Mouse (Mus musculus): ENCODE data around the gene Rnase13.

Rnase13 gene

GRCm38 (mm10) chr14:51913062-51913959, 9.3 kb downstream of the Rnase13 start:
- DNase-seq: peak; percentile 71 to 72

DNA sequence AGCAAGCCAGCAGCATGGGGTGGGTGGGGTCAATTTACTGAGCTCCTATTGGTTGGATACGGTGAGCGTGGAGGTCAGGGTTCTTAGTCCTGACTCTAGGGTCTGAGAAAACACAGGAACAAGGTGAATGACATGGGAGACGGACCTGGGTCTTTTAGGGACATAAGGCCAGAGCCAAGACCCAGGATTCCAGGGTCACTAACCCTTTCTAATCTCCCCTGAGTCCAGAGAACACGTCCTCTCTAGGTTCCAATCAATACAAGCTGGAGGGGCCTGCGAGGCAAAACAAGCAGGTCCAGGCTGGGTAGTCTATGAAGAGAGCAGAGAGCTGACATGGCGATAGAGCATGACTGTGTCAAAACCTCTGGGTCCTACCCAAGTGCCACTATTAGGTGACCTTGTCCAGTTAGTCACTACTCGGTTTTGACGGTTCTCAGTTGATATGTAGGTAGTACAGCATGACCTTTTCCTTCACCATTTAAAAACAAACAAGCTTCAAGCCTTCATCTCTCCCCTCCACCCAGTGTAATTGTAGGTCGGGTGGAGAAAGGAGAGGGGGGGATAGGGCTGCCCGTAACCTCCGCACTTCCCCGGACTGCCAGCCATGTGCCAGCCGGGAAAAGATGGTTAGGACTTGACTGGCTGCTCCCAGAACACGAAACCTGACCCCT, 10.0 kb downstream of the Rnase13 start:
- DNase-seq: peak in 1 of 2 experiments; percentile 9

GRCm38 (mm10) chr14:51911301-51911700, 11.3 kb downstream of the Rnase13 start:
- DNase-seq: no peak

GRCm38 (mm10) chr14:51906102-51906501, 16.5 kb downstream of the Rnase13 start:
- DNase-seq: no peak

DNA sequence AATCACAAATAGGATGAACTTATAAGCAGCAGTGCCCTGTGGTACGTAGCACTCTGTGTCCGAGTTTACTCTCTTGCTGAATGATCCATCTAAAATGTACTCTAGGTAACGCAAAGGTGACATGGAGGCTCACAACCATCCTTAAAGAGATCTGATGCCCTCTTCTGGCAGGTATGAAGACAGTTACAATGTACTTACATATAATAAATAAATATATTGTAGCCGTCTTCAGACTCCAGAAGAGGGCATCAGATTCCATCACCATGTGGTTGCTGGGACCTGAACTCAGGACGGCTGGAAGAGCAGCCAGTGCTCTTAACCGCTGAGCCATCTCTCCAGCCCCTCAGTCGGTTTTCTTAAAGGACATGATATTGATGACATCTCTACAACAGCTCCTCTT, 17.9 kb downstream of the Rnase13 start:
- DNase-seq: no peak

GRCm38 (mm10) chr14:51903782-51904181, 18.8 kb downstream of the Rnase13 start:
- no peak for DNase-seq

- peak; percentile 91 to 95 for DNase-seq
Observed at GRCm38 (mm10) chr14:51902806-51903710, 19.5 kb downstream of the Rnase13 start.

DNA sequence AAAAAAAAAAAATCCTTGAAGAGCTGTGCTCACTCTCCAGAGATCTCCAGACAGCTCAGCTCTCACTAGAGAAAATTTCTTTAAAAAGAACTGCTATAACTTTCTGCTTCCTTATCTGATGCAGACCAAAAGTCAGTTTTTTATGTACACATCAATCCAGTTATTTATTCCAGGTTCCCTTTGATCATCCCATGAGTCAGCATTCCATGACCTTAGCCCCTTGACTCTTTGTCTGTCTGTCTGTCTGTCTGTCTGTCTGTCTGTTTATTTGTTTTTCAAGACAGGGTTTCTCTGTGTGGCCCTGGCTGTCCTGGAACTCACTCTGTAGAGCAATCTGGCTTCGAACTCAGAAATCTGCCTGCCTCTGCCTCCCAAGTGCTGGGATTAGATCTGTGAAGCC, 23.2 kb downstream of the Rnase13 start:
- DNase-seq: no peak

DNA sequence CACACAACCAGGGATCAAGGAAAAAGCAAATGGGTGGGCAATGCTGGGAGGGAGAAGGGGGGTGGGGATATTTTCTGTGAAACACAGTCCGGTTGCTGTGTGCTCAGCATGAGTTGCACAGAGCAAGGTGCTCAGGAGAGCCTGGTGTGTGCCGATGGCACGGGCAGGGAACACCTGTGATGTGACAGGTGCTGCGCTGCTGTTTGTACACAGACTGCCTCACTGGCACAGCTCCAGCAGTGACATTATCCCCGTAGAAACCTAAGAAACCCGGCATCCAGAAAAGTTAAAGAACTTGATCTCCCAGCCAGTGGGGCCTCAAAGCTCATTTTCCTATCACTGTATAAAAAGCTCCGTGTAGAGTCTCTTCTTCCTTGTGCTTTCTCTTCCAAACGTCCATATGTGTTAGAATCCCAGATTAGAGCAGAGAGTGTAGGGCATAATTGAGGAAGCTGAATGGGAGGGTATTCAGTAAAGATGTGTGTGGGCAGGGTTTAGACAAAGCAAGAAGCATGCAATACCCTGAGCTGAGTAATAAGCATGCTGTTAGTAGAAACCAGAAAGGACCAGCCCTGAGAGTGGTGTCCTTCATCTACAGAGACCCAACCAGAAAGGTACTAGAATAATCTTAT, 25.9 kb downstream of the Rnase13 start:
- DNase-seq: peak; percentile 23 to 29

- DNase-seq: peak; percentile 38 to 41
Observed at GRCm38 (mm10) chr14:51896019-51896418, 26.6 kb downstream of the Rnase13 start.

DNA sequence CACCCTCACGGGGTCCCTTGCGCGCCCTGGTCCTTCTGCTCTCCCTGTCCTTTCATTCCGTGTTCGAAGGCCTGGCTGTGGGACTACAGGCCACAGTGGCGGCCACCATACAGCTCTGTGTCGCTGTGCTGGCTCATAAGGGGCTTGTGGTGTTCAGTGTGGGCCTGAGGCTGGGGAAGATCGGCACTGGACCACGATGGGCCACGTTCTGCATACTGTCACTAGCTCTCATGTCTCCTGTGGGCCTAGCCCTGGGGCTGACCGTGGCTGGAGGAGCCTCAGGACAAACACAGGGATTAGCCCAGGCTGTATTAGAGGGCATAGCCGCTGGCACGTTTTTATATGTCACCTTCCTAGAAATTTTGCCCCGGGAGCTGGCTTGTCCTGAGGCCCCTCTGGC, 27.5 kb downstream of the Rnase13 start:
- DNase-seq: no peak

- no peak for DNase-seq
Observed at GRCm38 (mm10) chr14:51893809-51894208, 28.8 kb downstream of the Rnase13 start.

GRCm38 (mm10) chr14:51893094-51893794, 29.3 kb downstream of the Rnase13 start:
- no peak for DNase-seq

- DNase-seq: no peak
Observed at GRCm38 (mm10) chr14:51892191-51892939, 30.2 kb downstream of the Rnase13 start, which contains the start of gene Slc39a2. TSS of gene Slc39a2 (plus strand) at chr14:51892889.

- no peak for DNase-seq
Observed at GRCm38 (mm10) chr14:51889833-51890232, 32.7 kb downstream of the Rnase13 start.

DNA sequence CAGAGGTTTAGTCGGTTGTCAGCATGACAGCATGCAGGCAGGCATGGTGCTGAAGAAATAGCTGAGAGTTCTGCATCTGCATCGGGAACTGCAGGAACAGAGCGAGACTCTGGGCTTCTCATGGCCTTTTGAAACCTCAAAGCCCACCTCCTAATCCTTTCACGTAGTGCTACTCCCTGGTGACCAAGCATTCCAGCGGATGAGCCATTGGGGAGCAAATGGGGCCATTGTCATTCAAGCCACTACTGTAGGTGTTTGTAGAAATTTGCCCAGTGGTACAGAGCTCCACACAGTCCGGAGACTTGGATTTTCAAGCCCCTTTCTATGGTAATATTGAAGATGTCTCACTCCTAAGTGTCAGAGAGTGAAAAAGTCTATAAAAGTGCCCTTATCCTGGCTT, 36.5 kb downstream of the Rnase13 start:
- DNase-seq: no peak

GRCm38 (mm10) chr14:51884598-51885331, 37.8 kb downstream of the Rnase13 start, which contains the start of gene Mettl17:
TSS of gene Mettl17 (plus strand) at chr14:51884842.
- DNase-seq: peak; percentile 95 to 96

- peak in 1 of 2 experiments; percentile 20 for DNase-seq
Observed at GRCm38 (mm10) chr14:51884031-51884544, 38.5 kb downstream of the Rnase13 start.

DNA sequence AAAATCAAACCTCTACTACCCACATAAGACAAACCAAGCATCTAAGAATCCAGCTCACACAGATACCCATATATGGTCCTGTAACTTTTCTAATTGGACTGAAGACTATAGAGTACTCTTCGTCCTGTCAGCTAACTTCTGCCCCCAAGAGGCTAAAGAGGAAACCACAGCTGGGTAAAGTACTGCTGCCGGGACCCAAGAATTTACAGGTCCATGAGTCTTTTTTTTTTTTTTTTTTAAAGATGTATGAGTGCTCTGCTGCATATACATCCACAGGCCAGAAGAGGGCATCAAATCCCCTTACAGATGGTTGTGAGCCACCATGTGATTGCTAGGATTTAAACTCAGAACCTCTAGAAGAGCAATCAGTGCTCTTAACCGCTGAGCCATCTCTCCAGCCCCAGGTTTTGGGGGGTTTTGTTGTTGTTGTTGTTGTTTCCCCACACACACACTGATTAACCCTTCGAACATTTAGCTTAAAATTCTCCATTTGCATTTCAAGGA, 39.0 kb downstream of the Rnase13 start:
- peak; percentile 66 to 70 for DNase-seq

DNA sequence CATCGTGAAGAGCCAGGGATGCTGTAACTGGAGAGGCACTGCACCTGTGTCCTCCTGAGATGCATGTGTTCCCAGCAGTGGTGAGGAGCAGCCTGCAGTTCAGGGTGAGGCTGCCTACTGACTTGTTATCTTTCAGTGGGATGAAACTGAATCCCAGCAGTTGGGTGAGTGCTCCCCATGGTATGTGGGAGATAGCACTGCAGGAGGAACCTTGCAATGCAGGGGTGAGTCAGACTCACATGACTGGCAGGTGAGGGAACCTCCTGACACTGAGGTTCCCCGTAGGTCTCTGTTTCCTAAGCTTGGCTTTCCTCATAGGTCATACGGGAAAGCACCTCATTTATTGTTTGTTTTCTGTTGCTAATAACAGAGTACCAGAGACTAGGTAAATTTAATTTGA, 45.1 kb downstream of the Rnase13 start:
- no peak for DNase-seq
